Mouse (Mus musculus) heart, embryonic 11.5 days (tissue): Measurements from ENCODE around the gene Hcrt. TPM values are rescaled to one million over a fixed set of nuclear protein-coding genes. Genes with fewer than 3 reads are reported as not detected.
A peak's percentile ranks its signal among the peaks of the same experiment; 100 is the strongest.

Source experiments
- ATAC-seq: fragments of 200-750 bp; cut with Nextera tagmentation; replicated peaks from 2 replicates; pipeline ENCODE4 v1.8.0; 2017; ENCODE audit warnings: moderate library complexity; ENCODE audit not compliant: insufficient number of reproducible peaks, low FRiP score, low TSS enrichment
- H3K27ac ChIP-seq: fragments of 300-500 bp; sonication (generic); 2 replicates; pipeline ENCODE4 v1.5.1; 2014; ENCODE audit warnings: mild to moderate bottlenecking, low read depth, low read length
- H3K27me3 ChIP-seq: fragments of 300-500 bp; sonication (generic); 2 replicates; pipeline ENCODE4 v1.6.1; 2014; ENCODE audit warnings: mild to moderate bottlenecking, low read length, mixed read lengths; ENCODE audit not compliant: control insufficient read depth, insufficient read depth
- H3K36me3 ChIP-seq: fragments of 300-500 bp; sonication (generic); 2 replicates; pipeline ENCODE4 v1.6.1; 2014; ENCODE audit warnings: mild to moderate bottlenecking, low read length, moderate library complexity, mixed read lengths; ENCODE audit not compliant: control insufficient read depth, insufficient read depth
- H3K4me1 ChIP-seq: fragments of 300-500 bp; sonication (generic); 2 replicates; pipeline ENCODE4 v1.6.1; 2014; ENCODE audit warnings: low read length; ENCODE audit not compliant: control insufficient read depth, insufficient read depth
- H3K4me2 ChIP-seq: fragments of 300-500 bp; sonication (generic); 2 replicates; pipeline ENCODE4 v1.6.1; 2014; ENCODE audit warnings: mild to moderate bottlenecking, moderate library complexity
- H3K4me3 ChIP-seq: fragments of 300-500 bp; sonication (generic); 2 replicates; pipeline ENCODE4 v1.5.1; 2014; ENCODE audit warnings: low read depth, low read length
- H3K9ac ChIP-seq: fragments of 300-500 bp; sonication (generic); 2 replicates; pipeline ENCODE4 v1.6.1; 2014; ENCODE audit warnings: mild to moderate bottlenecking, low read depth, low read length, moderate library complexity
- H3K9me3 ChIP-seq: fragments of 300-500 bp; sonication (generic); replicated peaks from 2 replicates; pipeline ENCODE4 v1.6.1; 2016; ENCODE audit warnings: low read length; ENCODE audit not compliant: control insufficient read depth
- WGBS: fragments of 180-500 bp; shearing (Covaris S2); extraction: QIAGEN DNeasy Blood & Tissue Kit; methylation state at CpG from one replicate; pipeline ENCODE4 v1.1.7; 2014; ENCODE audit not compliant: insufficient replicate concordance; 5-methylcytosine and 5-hydroxymethylcytosine counted together
- polyA plus RNA-seq: library from polyadenylated mRNA; unstranded; fragments of >200 nt; fragmentation: Nextera tagmentation; extraction: Ambion mirVana; gene quantifications from 2 replicates; pipeline ENCODE4 v1.2.1, GENCODE M21; 2014

Gene Hcrt
- polyA plus RNA-seq, 1 experiment from 2014 or later: not detected

GRCm38 (mm10) chr11:100735954-100736745 is 26.6 kb downstream of the Hcrt start:
- Histone ChIP-seq H3K27ac (0 out of 2 replicates have a peak overlapping the region, but pooled peaks have one; percentile 65), H3K4me2 (peak overlapping the region; percentile 92), H3K9me3 (no peaks in the 10 kb centered on the region), H3K9ac (peak overlapping the region; percentile 98), H3K4me1 (peaks cover 19% of the 10 kb centered on the region), H3K27me3 (peaks cover 2% of the 10 kb centered on the region; the same call in 1 of the 2 replicates), H3K4me3 (peak overlapping the region; percentile 99), H3K36me3 (no peaks in the 10 kb centered on the region)
- no peak for ATAC-seq
- 59% methylated on average over 14 of the region's 14 CpGs for WGBS

- Histone ChIP-seq H3K36me3 (no peaks in the 10 kb centered on the region), H3K27me3 (no peaks in the 10 kb centered on the region), H3K9ac (peak overlapping the region; percentile 28; the same call in 1 of the 2 replicates), H3K9me3 (no peaks in the 10 kb centered on the region), H3K27ac (no peak overlapping the region), H3K4me2 (peak overlapping the region; percentile 92), H3K4me1 (peaks cover 19% of the 10 kb centered on the region), H3K4me3 (peak overlapping the region; percentile 99; the same call in 1 of the 2 replicates)
- WGBS: 88% methylated on average over 9 of the region's 9 CpGs
- no peak for ATAC-seq
These were observed 27.4 kb downstream of the Hcrt start for GRCm38 (mm10) chr11:100735134-100735865.

GRCm38 (mm10) chr11:100730477-100731205 is 32.1 kb downstream of the Hcrt start:
- ATAC-seq: no peak
- Histone ChIP-seq H3K27me3 (no peaks in the 10 kb centered on the region), H3K36me3 (peaks cover 2% of the 10 kb centered on the region; the same call in 1 of the 2 replicates), H3K4me2 (no peak overlapping the region), H3K9me3 (no peaks in the 10 kb centered on the region), H3K4me1 (peaks cover 1% of the 10 kb centered on the region; the same call in 1 of the 2 replicates), H3K4me3 (no peak overlapping the region), H3K9ac (no peak overlapping the region), H3K27ac (no peak overlapping the region)
- WGBS: 89% methylated on average over 6 of the region's 6 CpGs

GRCm38 (mm10) chr11:100729976-100730375 is 32.8 kb downstream of the Hcrt start:
- H3K9ac ChIP-seq: no peak overlapping the region
- no peak for ATAC-seq
- H3K9me3 ChIP-seq: no peaks in the 10 kb centered on the region
- peaks cover 2% of the 10 kb centered on the region; the same call in 1 of the 2 replicates for H3K36me3 ChIP-seq
- no peak overlapping the region for H3K4me2 ChIP-seq
- H3K4me3 ChIP-seq: no peak overlapping the region
- peaks cover 7% of the 10 kb centered on the region for H3K4me1 ChIP-seq
- H3K27me3 ChIP-seq: no peaks in the 10 kb centered on the region
- H3K27ac ChIP-seq: no peak overlapping the region
- 76% methylated on average over 4 of the region's 4 CpGs for WGBS

GRCm38 (mm10) chr11:100728601-100729000 is 34.1 kb downstream of the Hcrt start:
- Histone ChIP-seq H3K9ac (no peak overlapping the region), H3K4me2 (no peak overlapping the region), H3K4me3 (no peak overlapping the region), H3K27me3 (no peaks in the 10 kb centered on the region), H3K27ac (no peak overlapping the region), H3K9me3 (no peaks in the 10 kb centered on the region), H3K36me3 (peaks cover 2% of the 10 kb centered on the region; the same call in 1 of the 2 replicates), H3K4me1 (peaks cover 11% of the 10 kb centered on the region)
- no peak for ATAC-seq
- WGBS: 80% methylated on average over 6 of the region's 6 CpGs

- Histone ChIP-seq H3K27ac (no peak overlapping the region), H3K9ac (no peak overlapping the region), H3K4me2 (no peak overlapping the region), H3K4me1 (peaks cover 19% of the 10 kb centered on the region), H3K36me3 (peaks cover 2% of the 10 kb centered on the region; the same call in 1 of the 2 replicates), H3K27me3 (no peaks in the 10 kb centered on the region), H3K9me3 (no peaks in the 10 kb centered on the region), H3K4me3 (no peak overlapping the region)
- no peak for ATAC-seq
- 96% methylated on average over 3 of the region's 3 CpGs for WGBS
These were observed 35.5 kb downstream of the Hcrt start for GRCm38 (mm10) chr11:100727201-100727600.

GRCm38 (mm10) chr11:100724919-100725512 is 37.7 kb downstream of the Hcrt start:
- H3K36me3 ChIP-seq: peaks cover 2% of the 10 kb centered on the region; the same call in 1 of the 2 replicates
- peaks cover 40% of the 10 kb centered on the region for H3K4me1 ChIP-seq
- peak overlapping the region; percentile 57 for H3K27ac ChIP-seq
- no peak overlapping the region for H3K9ac ChIP-seq
- H3K27me3 ChIP-seq: no peaks in the 10 kb centered on the region
- WGBS: 26% methylated on average over 5 of the region's 5 CpGs
- 0 out of 2 replicates have a peak, but pooled peaks have one; percentile 40 for ATAC-seq
- H3K9me3 ChIP-seq: no peaks in the 10 kb centered on the region
- no peak overlapping the region; the same call in 1 of the 2 replicates for H3K4me2 ChIP-seq
- no peak overlapping the region for H3K4me3 ChIP-seq
